Mouse (Mus musculus) fibroblast of lung, adult 2 months (primary cell): ENCODE measurements at regions not wholly inside any gene's neighbourhood (a gene's known extent, or its start where the extent isn't known, plus 50 kb on each side); places are given as distances from the start of the nearest gene placed in this dataset.
"Not testable (repeated sequence)": the region's sequence is repeated elsewhere in the genome, so short reads cannot be mapped to it uniquely, and the experiment has no call there.

Source experiments
- DNase-seq: peaks from one replicate; pipeline ENCODE4 v3.0.0-alpha.2; 2011; ENCODE audit warnings: low read depth

- DNase-seq = no peak
These were observed 277.6 kb upstream of the Kdm8 start for GRCm38 (mm10) chr7:125166881-125167351.

GRCm38 (mm10) chr7:125167666-125168065 is 276.8 kb upstream of the Kdm8 start:
- DNase-seq = no peak

DNA sequence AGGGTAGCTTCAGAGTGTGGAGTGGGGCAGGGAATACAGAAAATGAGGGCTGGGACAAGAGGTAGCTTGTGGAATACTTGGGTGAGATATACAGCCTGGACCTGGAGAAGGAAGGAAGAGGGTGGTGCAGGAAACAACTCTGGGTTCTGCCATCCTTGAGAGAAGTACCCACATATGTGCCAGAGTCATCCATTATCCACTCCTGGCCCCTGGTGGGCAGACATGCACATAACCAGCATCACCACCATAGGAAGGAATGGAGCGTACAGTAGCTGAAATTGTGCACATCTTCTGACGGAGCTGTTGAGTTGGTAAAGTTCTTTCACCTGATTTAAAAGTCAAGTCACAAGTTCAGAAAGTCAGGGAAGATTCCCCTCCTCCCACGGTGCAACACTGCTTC is 262.9 kb upstream of the Kdm8 start:
- no peak for DNase-seq

GRCm38 (mm10) chr7:125182266-125182665 is 262.2 kb upstream of the Kdm8 start:
- no peak for DNase-seq

DNA sequence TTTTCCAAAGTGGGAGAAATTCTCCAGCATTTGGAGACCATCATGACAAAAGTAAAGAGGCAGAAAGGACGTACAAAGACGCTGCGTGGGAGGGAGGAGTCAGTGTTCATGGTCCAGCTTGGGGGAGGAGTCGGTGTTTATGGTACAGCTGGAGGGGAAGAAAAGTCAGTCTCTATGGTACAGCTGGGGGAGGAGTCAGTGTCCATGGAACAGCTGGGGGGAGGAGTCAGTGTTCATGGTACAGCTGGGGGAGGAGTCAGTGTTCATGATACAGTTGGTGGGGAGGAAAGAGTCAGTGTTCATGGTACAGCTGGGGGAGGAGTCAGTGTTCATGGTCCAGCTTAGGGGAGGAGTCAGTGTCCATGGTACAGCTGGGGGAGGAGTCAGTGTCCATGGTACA is 261.5 kb upstream of the Kdm8 start:
- not testable (repeated sequence) for DNase-seq

DNA sequence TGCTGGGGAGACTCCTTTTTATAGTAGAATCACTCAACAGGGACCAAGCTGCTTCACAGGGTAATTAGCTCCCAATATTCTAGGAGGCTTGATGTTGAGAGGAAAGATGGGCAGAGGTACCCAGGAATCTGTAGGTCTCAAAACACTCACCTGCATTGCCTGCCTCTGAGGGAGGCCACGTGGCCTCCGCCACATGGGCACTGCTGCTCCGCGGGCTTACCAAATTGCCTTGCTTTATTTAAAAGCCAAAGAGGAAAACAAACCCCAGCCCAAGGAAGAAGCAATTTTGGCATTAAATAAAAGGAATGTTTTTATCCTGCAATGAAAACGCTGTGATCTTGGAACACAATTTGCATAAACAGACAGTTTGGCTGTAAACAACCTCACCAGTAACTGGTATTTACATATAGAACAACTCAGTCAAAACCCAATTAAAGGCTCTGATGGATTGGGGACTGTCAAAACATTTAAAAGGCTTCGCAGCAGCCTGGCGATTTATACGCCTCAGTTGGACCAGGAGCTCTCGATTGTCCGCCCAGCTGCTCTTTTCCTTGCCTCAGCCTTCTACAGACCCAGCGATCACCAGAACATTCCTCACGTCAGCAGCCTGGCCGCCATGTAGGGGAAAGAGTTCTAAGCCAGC is 259.3 kb upstream of the Kdm8 start:
- no peak for DNase-seq

GRCm38 (mm10) chr7:125187011-125187740 is 257.3 kb upstream of the Kdm8 start:
- no peak for DNase-seq

GRCm38 (mm10) chr7:125188986-125189385 is 255.5 kb upstream of the Kdm8 start:
- DNase-seq = no peak

DNA sequence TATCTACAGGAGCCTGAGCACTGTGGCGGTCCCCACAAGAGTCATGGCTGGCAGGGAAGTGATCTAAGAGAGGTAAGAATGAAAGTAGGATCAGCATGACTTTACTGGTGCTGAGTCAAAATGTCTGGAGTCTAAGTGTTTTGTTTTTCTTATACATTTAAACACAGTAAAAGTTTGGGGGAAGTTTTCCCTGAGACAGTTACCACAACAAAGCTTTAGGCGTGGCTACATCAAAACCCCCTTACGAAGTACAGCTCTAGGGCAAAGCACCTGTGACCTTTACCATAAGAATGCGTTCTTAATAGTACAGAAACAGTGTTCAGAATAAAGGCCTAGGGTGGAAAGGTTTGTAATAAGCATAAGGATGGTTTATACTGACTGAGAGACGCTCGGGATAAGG is 254.4 kb upstream of the Kdm8 start:
- DNase-seq = no peak

- DNase-seq = no peak
These were observed 253.2 kb upstream of the Kdm8 start for GRCm38 (mm10) chr7:125191313-125191712.

DNA sequence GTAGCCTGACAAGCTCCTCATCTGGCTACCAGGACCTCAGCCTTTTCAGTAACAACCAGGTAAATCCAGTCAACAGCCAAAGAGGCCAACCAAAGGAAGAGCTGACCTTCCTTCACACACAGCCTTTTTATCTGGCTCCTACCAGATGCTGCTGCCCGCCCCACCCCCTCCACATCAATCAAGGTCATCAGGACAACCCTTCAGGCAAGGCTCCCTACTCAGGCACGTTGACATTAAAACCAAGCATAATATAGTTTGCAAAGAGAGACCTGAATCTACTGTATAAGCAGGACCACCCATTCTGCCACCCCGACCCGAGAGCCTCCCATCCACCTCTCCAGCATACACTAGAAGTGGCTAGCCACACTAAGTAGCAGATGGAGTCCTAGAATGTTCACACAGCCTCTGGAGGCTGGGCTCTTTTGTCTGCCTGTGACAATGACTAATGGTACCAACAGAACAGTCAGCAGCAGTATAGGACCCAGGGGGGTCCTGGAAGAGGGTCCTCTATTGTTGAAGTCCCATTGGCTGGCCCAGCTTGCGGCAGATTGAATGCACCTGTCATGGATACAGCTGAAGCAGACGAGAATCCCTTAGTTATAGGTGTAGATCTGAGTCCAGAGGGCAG is 233.0 kb upstream of the Kdm8 start:
- no peak for DNase-seq

DNA sequence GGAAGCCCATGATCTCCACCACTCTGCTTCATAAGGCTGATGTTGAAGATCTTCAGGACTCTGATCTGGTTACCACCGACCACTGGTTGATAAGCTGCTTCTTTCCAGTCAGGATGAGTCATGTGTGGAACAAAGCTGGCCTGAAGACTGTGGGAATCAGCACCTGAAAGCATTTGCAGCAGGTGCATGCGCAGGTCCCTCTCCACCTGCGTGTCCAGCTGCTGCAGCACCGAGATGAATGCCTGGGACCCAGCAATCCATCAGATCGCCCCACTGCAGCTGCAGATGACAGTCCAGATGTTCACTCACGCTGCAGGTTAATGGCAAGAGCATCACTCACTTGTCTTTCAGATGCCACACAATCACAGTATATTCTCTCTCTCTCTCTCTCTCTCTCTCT is 230.4 kb upstream of the Kdm8 start:
- no peak for DNase-seq

GRCm38 (mm10) chr7:125217630-125218029 is 226.8 kb upstream of the Kdm8 start:
- DNase-seq = no peak

DNA sequence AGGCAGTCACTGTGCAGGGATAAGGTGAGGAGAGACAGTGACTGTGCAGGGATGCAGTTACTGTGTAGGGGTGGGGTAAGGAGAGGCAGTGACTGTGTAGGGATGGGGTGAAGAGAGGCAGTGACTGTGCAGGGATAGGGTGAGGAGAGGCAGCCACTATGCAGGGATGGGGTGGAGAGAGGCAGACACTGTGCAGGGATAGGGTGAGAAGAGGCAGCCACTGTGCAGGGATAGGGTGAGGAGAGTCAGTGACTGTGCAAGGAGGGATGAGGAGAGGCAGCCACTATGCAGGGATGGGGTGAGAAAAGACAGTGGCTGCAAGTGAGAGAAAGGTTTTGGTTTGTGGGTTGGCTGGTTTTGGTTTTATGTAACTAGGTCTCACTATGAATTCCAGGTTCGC is 221.8 kb upstream of the Kdm8 start:
- no peak for DNase-seq

DNA sequence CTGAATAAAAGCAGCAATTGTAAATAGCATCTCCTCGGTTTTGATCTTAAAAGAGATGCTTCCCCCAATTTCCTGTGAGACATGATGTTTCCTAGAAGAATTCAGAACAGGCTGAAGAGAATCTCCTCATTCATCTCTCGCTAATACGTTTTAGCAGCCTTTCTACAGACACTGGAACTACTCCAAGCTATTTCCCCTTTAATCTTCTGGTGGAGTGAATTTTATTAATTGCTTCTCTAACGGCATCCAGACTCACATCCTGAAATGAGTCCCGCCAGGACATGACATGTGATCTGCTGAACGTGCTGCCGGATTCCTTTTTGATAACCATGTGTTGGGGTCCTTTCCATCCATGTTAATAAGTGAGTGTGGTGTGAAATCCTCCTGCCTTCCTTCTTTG is 209.6 kb upstream of the Kdm8 start:
- DNase-seq = no peak

- DNase-seq = no peak
These were observed 207.4 kb upstream of the Kdm8 start for GRCm38 (mm10) chr7:125237026-125237425.

GRCm38 (mm10) chr7:125243021-125243420 is 201.5 kb upstream of the Kdm8 start:
- DNase-seq = no peak

- DNase-seq = no peak
These were observed 196.1 kb upstream of the Kdm8 start for GRCm38 (mm10) chr7:125248386-125248785.

- DNase-seq = no peak
These were observed 194.1 kb upstream of the Kdm8 start for GRCm38 (mm10) chr7:125250385-125250784.

DNA sequence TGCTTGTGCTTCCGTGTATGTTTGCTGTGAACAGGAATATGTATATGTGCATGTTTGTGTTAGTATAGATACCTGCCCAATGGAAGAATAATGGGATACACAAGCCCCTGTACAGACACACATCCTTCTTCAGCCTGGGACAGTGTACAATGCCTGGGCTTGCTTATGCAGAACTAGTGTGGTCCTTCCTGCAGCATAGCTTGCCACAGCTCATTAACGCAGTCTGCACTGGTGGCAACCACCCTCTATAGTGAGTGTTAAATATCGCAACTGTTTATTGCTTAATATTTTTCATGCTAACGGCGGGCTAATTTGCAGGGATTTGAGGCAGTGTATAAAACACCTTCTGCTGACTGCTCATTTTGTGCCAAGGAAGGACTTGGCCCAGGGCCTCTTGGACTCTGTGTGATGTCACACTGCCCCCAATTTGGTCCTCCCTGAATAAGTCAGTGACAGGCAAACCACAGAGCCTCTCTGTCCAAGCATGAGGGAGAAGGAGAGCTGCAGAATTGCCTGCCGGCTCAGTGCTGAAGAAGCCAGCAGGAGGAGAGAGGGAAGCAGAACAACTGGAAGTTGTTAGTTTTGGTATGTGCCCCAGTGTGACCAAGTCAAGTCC is 193.4 kb upstream of the Kdm8 start:
- DNase-seq = no peak

DNA sequence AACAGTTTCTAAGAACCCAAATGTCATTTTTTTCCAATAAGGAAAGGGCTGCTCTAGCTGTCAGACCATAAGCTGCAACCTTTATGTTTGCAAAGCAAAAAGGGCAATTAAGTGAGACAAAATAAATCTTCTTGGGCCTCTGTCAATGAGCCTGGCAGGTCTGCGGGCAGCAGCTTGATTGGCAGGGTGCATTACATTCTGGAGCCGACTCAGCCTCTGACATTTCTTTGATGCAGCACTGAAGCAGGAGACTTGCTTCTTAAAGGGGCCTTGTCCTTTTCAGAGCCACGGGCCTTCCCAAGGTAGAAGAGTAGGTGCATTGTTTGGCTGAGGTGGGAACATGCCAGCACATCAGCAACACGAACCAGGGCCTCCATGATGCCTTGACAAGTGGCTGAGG is 190.2 kb upstream of the Kdm8 start:
- DNase-seq = no peak

GRCm38 (mm10) chr7:125259016-125259415 is 185.5 kb upstream of the Kdm8 start:
- no peak for DNase-seq

- DNase-seq = no peak
These were observed 182.3 kb upstream of the Kdm8 start for GRCm38 (mm10) chr7:125262133-125262532.
